Mouse (Mus musculus): ENCODE results near the gene Tcf7l1.

DNA sequence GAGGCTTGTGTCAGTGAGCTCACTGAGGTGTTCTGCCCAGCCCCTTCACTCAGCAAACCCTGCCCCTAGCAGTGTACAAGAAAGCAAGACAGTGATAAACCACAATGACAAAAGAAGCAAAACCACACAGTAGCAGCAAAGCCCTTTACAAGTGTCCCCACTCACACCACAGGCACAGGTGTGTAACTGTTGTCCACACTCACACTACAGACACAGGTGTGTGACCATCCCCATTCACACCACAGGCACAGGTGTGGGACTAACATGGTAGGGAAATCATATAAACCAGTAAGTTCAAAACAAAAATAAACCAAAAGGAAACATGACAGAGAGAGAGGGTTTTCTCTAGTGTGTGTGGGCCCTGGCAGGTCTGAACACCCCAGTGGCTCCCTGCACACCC lies 200.7 kb downstream of the Tcf7l1 start:
- TF ChIP-seq CTCF (IDR thresholded peaks at IDR 0.05; ENCODE audit: borderline replicate concordance, control insufficient read depth, extremely low read depth, insufficient read depth, low read length, poor library complexity) (no peak), POLR2A (IDR thresholded peaks at IDR 0.05; ENCODE audit: control insufficient read depth, extremely low read depth, insufficient read depth, low read length, poor library complexity) (no peak)

Data from thymus, adult 2 months (tissue).